Mouse (Mus musculus) embryonic facial prominence, embryonic 11.5 days (tissue): ENCODE measurements around the gene Sumo3. TPM values are rescaled to one million over a fixed set of nuclear protein-coding genes. Genes with fewer than 3 reads are reported as not detected.

ENCODE experiments used
- ATAC-seq: fragments of 200-750 bp; cut with Nextera tagmentation; replicated peaks from 2 replicates; pipeline ENCODE4 v1.8.0; 2017; ENCODE audit warnings: low read depth; ENCODE audit not compliant: insufficient number of reproducible peaks, low FRiP score, low TSS enrichment
- DNase-seq: peaks from one replicate; pipeline ENCODE4 v3.0.0-alpha.2; 2015; ENCODE audit warnings: low spot score
- H3K27ac ChIP-seq: fragments of 300-500 bp; sonication (generic); replicated peaks from 2 replicates; pipeline ENCODE4 v1.5.1; 2014; ENCODE audit warnings: mild to moderate bottlenecking, low read depth, low read length, control low read depth
- H3K27me3 ChIP-seq: fragments of 300-500 bp; sonication (generic); 2 replicates; pipeline ENCODE4 v1.6.1; 2014; ENCODE audit warnings: mild to moderate bottlenecking, low read length, moderate library complexity, mixed read lengths; ENCODE audit not compliant: control insufficient read depth, insufficient read depth
- H3K36me3 ChIP-seq: fragments of 300-500 bp; sonication (generic); replicated peaks from 2 replicates; pipeline ENCODE4 v1.6.1; 2014; ENCODE audit warnings: low read depth, mild to moderate bottlenecking, low read length, moderate library complexity, mixed read lengths; ENCODE audit not compliant: control insufficient read depth, insufficient read depth
- H3K4me1 ChIP-seq: fragments of 300-500 bp; sonication (generic); 2 replicates; pipeline ENCODE4 v1.6.1; 2014; ENCODE audit warnings: low read length, mixed read lengths; ENCODE audit not compliant: control insufficient read depth, insufficient read depth
- H3K4me2 ChIP-seq: fragments of 300-500 bp; sonication (generic); 2 replicates; pipeline ENCODE4 v1.6.1; 2014; ENCODE audit warnings: low read depth, mild to moderate bottlenecking, control low read depth, low read length, moderate library complexity
- H3K4me3 ChIP-seq: fragments of 300-500 bp; sonication (generic); 2 replicates; pipeline ENCODE4 v1.5.1; 2014; ENCODE audit warnings: low read depth, low read length, control low read depth
- H3K9ac ChIP-seq: fragments of 300-500 bp; sonication (generic); replicated peaks from 2 replicates; pipeline ENCODE4 v1.6.1; 2014; ENCODE audit warnings: mild to moderate bottlenecking, control low read depth, low read length
- H3K9me3 ChIP-seq: fragments of 300-500 bp; sonication (generic); replicated peaks from 2 replicates; pipeline ENCODE4 v1.6.1; 2016; ENCODE audit warnings: mild to moderate bottlenecking, low read length, inconsistent platforms, mixed read lengths; ENCODE audit not compliant: control insufficient read depth
- WGBS: fragments of 180-500 bp; shearing (Covaris S2); extraction: QIAGEN DNeasy Blood & Tissue Kit; methylation state at CpG from one replicate; pipeline ENCODE4 v1.1.7; 2014; 5-methylcytosine and 5-hydroxymethylcytosine counted together
- polyA plus RNA-seq: library from polyadenylated mRNA; unstranded; fragments of >200 nt; fragmentation: Nextera tagmentation; extraction: Ambion mirVana; gene quantifications from 2 replicates; pipeline ENCODE4 v1.2.1, GENCODE M21; 2014

The Sumo3 gene
- polyA plus RNA-seq, 1 experiment from 2014 or later, result 382 TPM

DNA sequence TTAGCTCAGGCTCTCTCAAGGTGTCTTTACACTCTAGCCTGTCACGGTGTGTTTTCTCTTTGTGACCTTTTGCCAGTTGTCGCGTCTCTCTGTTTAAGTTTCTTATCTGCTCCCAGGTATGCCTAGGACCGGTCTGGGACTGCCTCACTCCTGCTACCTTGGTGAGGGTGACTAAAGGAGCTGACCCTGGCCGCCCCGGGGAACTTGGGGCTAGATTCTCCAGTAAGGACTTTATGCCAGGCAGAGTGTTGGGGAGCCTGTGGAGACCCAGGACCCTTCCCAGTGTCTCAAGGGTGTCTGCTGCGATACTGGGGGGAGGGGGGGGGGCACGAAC is 23.6 kb upstream of the Sumo3 start:
- H3K9me3 ChIP-seq, result no peaks in the 10 kb centered on the region
- H3K4me1 ChIP-seq, result no peaks in the 10 kb centered on the region
- ATAC-seq (no peak), DNase-seq (no peak)
- peak overlapping the region; percentile 70 for H3K9ac ChIP-seq
- H3K27ac ChIP-seq, result no peak overlapping the region
- H3K36me3 ChIP-seq, result no peaks in the 10 kb centered on the region; the same call in 1 of the 2 replicates
- H3K27me3 ChIP-seq, result no peaks in the 10 kb centered on the region
- H3K4me2 ChIP-seq, result peak overlapping the region; percentile 49
- peak overlapping the region; percentile 67 for H3K4me3 ChIP-seq
- 11% methylated on average over 8 of the region's 8 CpGs for WGBS

DNA sequence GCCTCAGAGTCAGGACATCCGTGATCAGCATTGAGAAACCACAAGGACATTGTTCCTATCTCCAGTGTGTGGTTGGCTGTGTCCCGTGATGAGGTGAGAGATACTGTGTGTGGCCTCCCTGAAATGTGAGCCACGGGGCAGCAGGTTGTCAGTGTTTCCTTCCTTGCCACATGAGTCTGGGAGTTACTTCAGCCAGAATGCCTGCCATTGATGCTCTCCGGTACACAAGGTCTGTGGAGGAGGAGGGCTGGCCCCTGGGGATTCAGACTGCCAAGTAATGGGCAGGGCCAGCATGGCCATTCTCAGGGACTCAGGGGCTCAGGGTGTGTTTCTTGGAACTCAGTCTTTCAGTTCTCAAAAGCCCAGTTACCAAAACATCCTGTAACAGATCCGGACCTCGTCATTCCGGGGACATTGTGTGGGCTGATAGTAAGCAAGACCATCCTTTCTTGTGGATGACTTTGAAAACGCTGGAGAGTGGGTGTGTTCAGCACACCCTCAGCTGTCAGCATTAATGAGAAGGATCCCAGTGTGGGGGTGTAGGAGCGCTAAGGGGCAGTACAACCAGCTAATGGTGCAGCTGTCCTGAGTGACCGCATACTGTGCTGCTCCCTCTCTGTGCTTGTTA is 22.0 kb upstream of the Sumo3 start:
- H3K27ac ChIP-seq, result no peak overlapping the region
- no peaks in the 10 kb centered on the region for H3K9me3 ChIP-seq
- no peak overlapping the region for H3K4me3 ChIP-seq
- no peak overlapping the region for H3K4me2 ChIP-seq
- H3K27me3 ChIP-seq, result no peaks in the 10 kb centered on the region
- no peak overlapping the region for H3K9ac ChIP-seq
- ATAC-seq, result no peak
- no peak for DNase-seq
- H3K4me1 ChIP-seq, result no peaks in the 10 kb centered on the region
- H3K36me3 ChIP-seq, result no peaks in the 10 kb centered on the region; the same call in 1 of the 2 replicates
- 80% methylated on average over 10 of the region's 10 CpGs for WGBS

DNA sequence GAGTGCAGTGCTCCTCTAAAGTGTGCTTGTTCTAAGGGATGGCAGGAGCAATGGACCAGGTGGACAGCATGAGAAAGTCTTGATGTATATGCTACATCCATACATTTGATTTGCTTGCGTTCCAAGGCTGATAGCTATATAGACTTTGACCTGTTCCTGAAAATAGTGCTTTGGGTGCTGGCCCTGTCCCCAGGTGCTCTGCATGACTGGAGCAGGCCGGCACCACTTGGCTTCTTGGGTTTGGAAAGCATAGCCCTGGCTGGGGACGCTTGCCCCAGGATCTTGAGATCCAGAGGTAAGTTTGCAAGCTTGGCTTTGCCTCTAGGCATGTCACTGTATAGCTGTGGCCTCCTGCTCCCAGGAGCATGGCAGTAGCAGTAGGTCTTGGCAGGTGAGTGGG is 19.3 kb upstream of the Sumo3 start:
- Histone ChIP-seq H3K4me1 (no peaks in the 10 kb centered on the region), H3K9me3 (no peaks in the 10 kb centered on the region), H3K9ac (no peak overlapping the region), H3K4me3 (no peak overlapping the region), H3K27ac (no peak overlapping the region), H3K36me3 (no peaks in the 10 kb centered on the region; the same call in none of the 2 replicates), H3K4me2 (no peak overlapping the region), H3K27me3 (no peaks in the 10 kb centered on the region)
- DNase-seq, result no peak
- WGBS, result 94% methylated on average over 3 of the region's 3 CpGs
- no peak for ATAC-seq

DNA sequence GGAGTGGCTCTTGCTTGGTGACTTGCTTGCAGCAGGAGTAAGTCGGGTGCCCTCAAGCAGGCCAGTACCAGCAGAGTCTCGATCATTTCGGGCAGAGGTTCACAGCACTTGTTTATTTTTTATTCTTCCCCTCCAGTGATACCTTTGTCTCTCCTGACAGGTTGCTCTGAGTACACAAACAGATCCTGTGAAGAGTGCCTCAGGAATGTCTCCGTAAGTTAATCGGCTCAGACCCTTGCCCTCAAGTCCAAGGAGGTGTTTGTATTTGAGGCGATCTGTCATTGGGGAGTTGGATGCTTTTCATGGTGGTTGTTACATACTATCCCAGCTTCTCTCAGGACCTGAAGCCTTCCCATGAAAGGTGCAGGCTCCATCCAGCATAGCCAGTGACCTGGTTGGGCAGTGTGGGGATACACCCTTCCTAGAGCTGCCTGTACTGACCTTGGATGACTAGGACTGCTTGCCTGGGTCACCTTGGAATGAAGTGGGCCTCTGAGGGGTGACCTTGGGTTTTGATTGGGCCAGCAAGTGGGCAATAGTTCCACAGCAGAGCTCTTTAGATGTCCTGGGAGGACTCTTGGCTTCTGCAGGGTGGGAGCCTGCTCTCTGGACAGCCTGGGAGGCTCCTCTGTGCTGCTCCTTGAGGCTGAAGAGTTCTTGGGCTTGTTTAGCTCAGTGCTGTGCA is 18.7 kb upstream of the Sumo3 start:
- H3K9ac ChIP-seq, result no peak overlapping the region
- no peak overlapping the region for H3K4me2 ChIP-seq
- no peaks in the 10 kb centered on the region for H3K27me3 ChIP-seq
- H3K27ac ChIP-seq, result no peak overlapping the region
- H3K36me3 ChIP-seq, result no peaks in the 10 kb centered on the region; the same call in none of the 2 replicates
- no peak for DNase-seq
- 89% methylated on average over 6 of the region's 6 CpGs for WGBS
- H3K4me3 ChIP-seq, result no peak overlapping the region
- no peaks in the 10 kb centered on the region for H3K4me1 ChIP-seq
- no peaks in the 10 kb centered on the region for H3K9me3 ChIP-seq
- no peak for ATAC-seq

DNA sequence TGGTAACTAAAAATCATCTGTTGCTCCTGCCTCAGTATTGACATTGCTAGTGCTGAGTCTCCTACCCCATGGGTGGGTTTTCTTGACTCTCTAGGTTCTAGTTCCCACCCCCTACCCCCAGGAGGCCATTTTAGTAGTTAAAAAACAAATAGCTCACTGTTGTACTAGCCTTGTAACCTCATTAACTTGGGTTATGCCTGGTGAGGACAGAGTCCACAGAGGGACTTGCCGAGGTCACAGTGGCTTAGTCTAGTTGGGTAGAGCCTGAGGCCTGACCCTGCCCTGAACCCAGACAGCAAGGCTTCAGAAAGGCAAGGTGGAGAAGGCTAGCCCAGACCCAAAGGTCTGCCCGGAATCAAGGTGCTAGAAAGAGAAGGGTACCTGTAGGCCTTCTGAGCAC is 17.9 kb upstream of the Sumo3 start:
- no peak overlapping the region for H3K4me2 ChIP-seq
- H3K4me3 ChIP-seq, result no peak overlapping the region
- no peaks in the 10 kb centered on the region for H3K4me1 ChIP-seq
- ATAC-seq, result no peak
- no peak overlapping the region for H3K27ac ChIP-seq
- no peak overlapping the region for H3K9ac ChIP-seq
- no peaks in the 10 kb centered on the region; the same call in none of the 2 replicates for H3K36me3 ChIP-seq
- 84% methylated on average over 2 of the region's 2 CpGs for WGBS
- H3K9me3 ChIP-seq, result no peaks in the 10 kb centered on the region
- no peaks in the 10 kb centered on the region for H3K27me3 ChIP-seq
- DNase-seq, result no peak

DNA sequence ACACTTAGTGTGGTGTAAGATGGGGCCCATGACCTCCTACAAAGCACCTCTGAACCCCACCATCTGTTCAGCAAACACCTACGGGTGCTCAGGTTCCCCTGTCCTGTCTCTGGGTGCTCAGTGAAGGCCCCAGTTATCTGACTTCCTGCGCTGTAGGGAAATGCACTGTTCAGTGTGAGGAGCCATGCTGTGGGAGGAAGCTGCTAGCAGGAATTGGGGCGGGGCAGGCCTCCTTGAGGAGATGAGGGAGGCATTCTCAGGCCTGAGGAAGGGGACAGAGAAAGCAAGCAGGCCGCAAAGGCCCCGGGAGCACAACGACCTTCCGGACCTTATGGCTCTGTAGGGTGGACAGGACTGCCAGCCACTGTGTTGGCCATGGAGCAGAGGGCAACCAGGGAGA is 16.8 kb upstream of the Sumo3 start:
- no peak overlapping the region for H3K4me3 ChIP-seq
- H3K36me3 ChIP-seq, result peaks cover 3% of the 10 kb centered on the region
- no peaks in the 10 kb centered on the region for H3K27me3 ChIP-seq
- H3K4me2 ChIP-seq, result no peak overlapping the region
- H3K27ac ChIP-seq, result no peak overlapping the region
- DNase-seq (no peak), ATAC-seq (no peak)
- WGBS, result 86% methylated on average over 7 of the region's 7 CpGs
- H3K4me1 ChIP-seq, result no peaks in the 10 kb centered on the region
- no peaks in the 10 kb centered on the region for H3K9me3 ChIP-seq
- H3K9ac ChIP-seq, result no peak overlapping the region

DNA sequence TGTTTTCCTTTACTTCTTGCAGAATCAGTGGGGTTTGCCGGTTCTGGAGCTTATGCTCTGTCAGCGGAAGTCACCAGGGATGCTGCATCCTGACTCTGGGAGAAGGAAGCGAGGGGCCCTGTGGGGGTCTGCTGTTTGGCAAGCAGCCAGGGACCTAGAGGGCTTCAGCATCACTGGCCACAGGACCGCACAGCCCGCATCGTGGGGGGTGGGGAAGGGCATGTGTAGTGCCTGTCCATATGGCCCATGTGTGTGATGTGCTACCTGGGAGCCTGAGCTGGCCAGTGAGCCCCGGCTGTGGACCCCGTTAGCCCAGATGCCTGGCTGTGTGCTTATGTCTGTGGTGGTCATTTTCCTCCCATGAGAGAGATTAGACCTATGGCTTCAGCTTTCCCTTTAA is 16.1 kb upstream of the Sumo3 start:
- peaks cover 7% of the 10 kb centered on the region for H3K36me3 ChIP-seq

DNA sequence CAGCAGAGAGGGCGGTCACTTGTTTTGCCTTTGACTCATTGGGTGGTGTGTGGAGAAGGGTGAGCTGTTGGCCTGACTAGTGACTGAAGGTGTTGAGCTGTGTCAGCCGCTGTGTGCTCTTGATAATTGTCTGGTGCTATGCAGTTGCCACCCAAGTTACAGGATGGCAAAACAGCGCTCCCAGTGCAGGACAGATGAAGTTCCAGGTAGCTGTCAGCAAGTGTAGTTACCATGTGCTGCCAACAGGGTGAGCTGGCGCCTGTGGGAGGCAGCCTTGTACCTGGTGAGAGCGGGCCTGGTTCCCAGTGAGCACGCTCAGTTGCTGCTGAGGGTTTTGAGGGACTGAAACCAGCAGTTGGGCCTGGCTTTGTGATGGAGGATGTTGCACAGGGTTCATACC is 15.1 kb upstream of the Sumo3 start:
- 0 out of 2 replicates have a peak, but pooled peaks have one; percentile 16 for ATAC-seq
- no peaks in the 10 kb centered on the region for H3K9me3 ChIP-seq
- H3K4me2 ChIP-seq, result no peak overlapping the region
- H3K9ac ChIP-seq, result no peak overlapping the region
- H3K36me3 ChIP-seq, result peaks cover 7% of the 10 kb centered on the region
- DNase-seq, result peak; percentile 70
- H3K27ac ChIP-seq, result no peak overlapping the region
- H3K4me1 ChIP-seq, result no peaks in the 10 kb centered on the region
- WGBS, result 41% methylated on average over 6 of the region's 6 CpGs
- no peak overlapping the region for H3K4me3 ChIP-seq
- H3K27me3 ChIP-seq, result no peaks in the 10 kb centered on the region

More for the DNA sequence above, 16.1 kb upstream of the Sumo3 start:
- ATAC-seq (no peak), DNase-seq (no peak)
- no peak overlapping the region for H3K9ac ChIP-seq
- H3K4me2 ChIP-seq, result no peak overlapping the region
- no peak overlapping the region for H3K27ac ChIP-seq
- no peaks in the 10 kb centered on the region for H3K27me3 ChIP-seq
- H3K4me1 ChIP-seq, result no peaks in the 10 kb centered on the region
- H3K9me3 ChIP-seq, result no peaks in the 10 kb centered on the region
- H3K4me3 ChIP-seq, result no peak overlapping the region
- WGBS, result 80% methylated on average over 8 of the region's 8 CpGs
